Mouse (Mus musculus) liver, embryonic 18 days (tissue): ENCODE data around the gene Zc3hav1. TPM values are rescaled to one million over a fixed set of nuclear protein-coding genes. Genes with fewer than 3 reads are reported as not detected.

Experiments used
- polyA plus RNA-seq: library from polyadenylated mRNA; depleted of rRNA; stranded (reverse); fragments of >200 nt; gene quantifications from 2 replicates; pipeline ENCODE4 v1.2.3, GENCODE M21; 2012; rRNA removed

Gene Zc3hav1
- polyA plus RNA-seq, result 18.5 and 20.3 TPM in 2 replicates

DNA sequence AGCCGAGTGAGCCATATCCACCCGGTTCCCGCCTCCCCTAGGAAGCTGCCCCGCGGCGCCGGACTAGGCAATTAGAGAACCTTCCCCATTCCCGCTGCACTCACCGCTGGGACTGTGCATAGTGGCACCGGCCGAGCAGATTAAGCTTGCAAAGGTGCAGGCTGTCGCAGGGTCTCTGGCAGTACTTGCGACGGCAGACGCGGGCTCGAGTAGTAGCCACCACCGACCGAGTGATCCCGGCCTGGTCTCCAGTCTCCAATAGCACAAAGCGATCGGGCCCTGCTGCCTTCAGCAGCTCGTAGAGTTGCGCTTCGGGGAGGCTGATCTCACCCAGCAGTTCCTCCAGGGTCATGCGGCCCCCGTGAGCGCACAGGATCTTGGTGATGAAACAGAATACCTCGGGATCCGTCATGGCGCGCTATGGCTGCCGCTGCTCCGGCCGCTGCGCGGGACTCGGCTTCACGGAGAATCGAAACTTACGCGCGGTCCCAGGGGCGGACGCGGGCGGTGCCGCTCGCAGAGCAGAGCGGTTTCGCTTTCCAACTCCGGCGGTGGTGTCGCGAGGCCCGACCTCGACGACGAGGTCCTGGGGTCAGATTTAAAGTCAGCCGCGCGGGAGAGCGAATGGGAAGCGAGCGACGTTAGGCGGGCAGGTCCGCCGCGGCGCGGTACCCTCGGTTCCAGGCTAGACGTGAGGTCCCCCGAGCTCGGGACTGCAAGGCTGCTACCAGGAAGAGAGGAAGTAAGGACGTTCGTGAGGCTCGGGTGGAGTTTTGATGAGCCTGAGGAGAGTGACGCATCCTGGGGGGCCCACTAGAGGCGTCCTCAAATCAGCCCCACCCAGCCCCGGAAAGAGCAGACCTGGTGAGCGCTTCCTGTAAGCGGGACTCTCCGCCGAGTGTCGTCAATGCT, at the start of gene Zc3hav1:
Gene Zc3hav1, minus strand, starts transcription at position 793 of the 912 bp plus-strand sequence.

DNA sequence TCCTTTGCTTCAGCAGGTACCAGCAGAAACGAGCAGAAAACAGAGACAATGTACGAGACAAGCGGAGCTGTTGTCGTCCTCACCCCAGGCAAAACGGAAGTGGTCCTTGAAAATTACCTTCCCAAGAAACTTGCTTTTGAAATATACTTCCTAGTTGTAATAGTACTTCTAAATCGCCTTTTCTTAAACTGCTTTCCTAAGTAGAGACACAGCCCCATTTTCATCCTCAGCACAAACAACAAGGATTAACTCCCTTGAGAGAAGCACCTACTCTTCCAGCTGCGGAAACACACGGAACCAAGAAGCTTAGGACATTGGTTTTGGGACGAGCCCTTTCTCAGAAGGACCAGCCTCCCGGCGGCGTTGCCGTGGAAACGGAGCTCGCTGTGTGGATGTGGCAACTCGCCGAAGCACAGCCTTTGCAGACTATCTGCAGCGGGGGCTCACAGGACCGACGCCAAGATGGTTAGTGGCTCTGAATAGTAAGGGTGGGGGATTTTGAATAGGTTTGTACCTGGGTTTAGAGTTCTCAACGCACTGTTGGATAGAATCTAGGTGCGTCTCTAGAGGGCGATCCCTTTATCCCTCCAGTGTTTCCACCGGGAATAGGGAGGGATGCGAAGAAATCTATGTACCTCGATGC, 26.8 kb upstream of the Zc3hav1 start, which contains the start of gene Ttc26:
Gene Ttc26, plus strand, starts transcription at position 341 of the 643 bp plus-strand sequence.

DNA sequence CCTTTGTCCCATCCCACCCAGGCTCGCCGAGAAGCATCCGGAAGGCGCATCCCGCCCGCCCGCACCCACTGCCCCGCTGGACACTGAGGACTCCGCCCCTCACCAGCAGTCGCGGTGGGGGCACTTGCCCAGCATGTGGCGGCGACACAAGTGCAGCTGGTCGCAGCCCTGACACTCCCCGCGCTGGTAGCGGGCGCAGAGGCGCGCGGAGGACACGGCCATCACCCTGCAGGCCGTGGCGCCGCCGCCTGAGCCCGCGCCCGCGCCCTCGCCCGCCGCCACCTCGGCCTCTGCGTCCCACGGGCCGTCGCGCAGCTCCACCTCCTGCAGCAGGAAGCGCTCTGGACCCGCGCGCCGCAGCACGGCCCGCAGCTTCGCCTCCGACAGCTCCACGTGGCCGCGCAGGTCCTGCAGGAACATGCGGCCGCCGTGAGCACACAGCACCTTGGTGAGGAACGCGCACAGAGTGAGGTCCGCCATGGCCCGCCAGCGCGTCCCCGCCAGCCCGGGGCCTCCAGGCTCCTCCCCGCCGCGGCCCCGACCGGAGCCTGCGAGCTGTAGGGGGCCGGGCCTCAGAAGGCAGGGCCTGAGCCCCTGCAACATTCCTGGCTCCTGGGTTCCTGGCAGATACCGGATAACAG, 55.5 kb downstream of the Zc3hav1 start, which contains the start of gene Zc3hav1l:
Gene Zc3hav1l, minus strand, starts transcription at position 499 of the 641 bp plus-strand sequence.

Other genes starting within 250 kb of the Zc3hav1 start
- gene Tmem213, start 245.3 kb downstream of the Zc3hav1 start, polyA plus RNA-seq, result not detected in 2 replicates
- gene Atp6v0a4, start 230.0 kb downstream of the Zc3hav1 start, polyA plus RNA-seq, result 0.30 and 0.31 TPM in 2 replicates
- 0.20 and 0.22 TPM in 2 replicates for gene D630045J12Rik, start 100.6 kb downstream of the Zc3hav1 start, polyA plus RNA-seq
- 2.3 and 2.7 TPM in 2 replicates for gene Zc3hav1l, start 55.3 kb downstream of the Zc3hav1 start, polyA plus RNA-seq
- gene Ttc26, start 26.9 kb upstream of the Zc3hav1 start, polyA plus RNA-seq, result 0.19 and 0.23 TPM in 2 replicates
- 3.8 and 4.5 TPM in 2 replicates for gene Ubn2, start 79.3 kb upstream of the Zc3hav1 start, polyA plus RNA-seq
- gene Fmc1, start 178.9 kb upstream of the Zc3hav1 start, polyA plus RNA-seq, result 74.0 and 77.8 TPM in 2 replicates
- 46.8 and 52.8 TPM in 2 replicates for gene Luc7l2, start 196.7 kb upstream of the Zc3hav1 start, polyA plus RNA-seq